Mouse (Mus musculus) Patski (cell line): ENCODE measurements around the gene B230217C12Rik. TPM values are rescaled to one million over a fixed set of nuclear protein-coding genes. Genes with fewer than 3 reads are reported as not detected.

Experiments used
- ATAC-seq: fragments of 100-300 bp; one replicate; pipeline ENCODE4 v1.8.0; 2021
- CTCF ChIA-PET: fragments of 350-600 bp; sonication (Branson Sonifier 250); formaldehyde crosslinking; loops from one replicate; lab custom pipeline; 2022; ENCODE audit warnings: inconsistent platforms; lab: Charles Lee
- POLR2A ChIA-PET: fragments of 350-600 bp; sonication (Branson Sonifier 250); formaldehyde crosslinking; loops from one replicate; lab custom pipeline; 2022; ENCODE audit warnings: antibody characterized with exemption, inconsistent platforms; lab: Charles Lee
- DNase-seq: peaks from one replicate; pipeline ENCODE4 v3.0.0-alpha.2; 2011; ENCODE audit warnings: low read depth, low spot score
- H3K27me3 ChIP-seq: fragments of 371-371 bp; one replicate; pipeline ENCODE4 v1.5.1; 2021
- CTCF ChIP-seq: fragments of 100-300 bp; IDR thresholded peaks from one replicate; pipeline ENCODE4 v1.5.1; 2021
- in situ Hi-C: fragments of 300-500 bp; cut with MboI; formaldehyde crosslinking; loops from 3 replicates; pipeline ENCODE4 v1.11.1; 2018; ENCODE audit warnings: low pct_unique_long_range_greater_than_20kb, mixed read lengths
- polyA plus RNA-seq: library from polyadenylated mRNA; unstranded; gene quantifications from one replicate; pipeline ENCODE4 v1.2.3, GENCODE M21; 2021

Gene B230217C12Rik
- polyA plus RNA-seq, 1 experiment from 2014 or later, result 1.5 TPM

DNA sequence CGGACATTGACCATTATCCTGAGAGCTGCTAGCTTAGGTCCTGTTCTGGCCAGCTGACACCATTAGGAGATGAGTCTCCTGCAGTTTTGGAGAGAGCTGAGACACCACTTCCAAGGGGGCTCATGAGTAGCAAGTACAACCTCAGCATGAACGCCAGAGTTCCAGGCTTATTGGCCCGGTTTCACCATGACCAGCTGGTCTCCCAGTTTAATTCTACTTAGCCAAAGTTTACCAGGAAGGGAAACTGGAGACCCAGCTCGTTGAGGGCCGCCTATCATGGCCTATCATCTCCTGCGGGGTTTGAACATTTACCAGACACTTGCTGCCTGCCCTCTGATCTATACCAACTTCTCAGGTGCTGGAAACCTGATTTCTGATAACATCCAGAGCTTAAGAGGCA lies 33.0 kb upstream of the B230217C12Rik start:
- in situ Hi-C loops, result no loop called here
- CTCF ChIA-PET, result interaction anchor here (1.4 kb wide), 1 partner anchor 11 kb away, joined by 3 read pairs; no protein-coding TSS in a partner anchor
- H3K27me3 ChIP-seq, result no peaks in the 10 kb centered on the region
- no peak for DNase-seq
- ATAC-seq, result no peak
- TF ChIP-seq CTCF, result no peak
- POLR2A ChIA-PET, result interaction anchor here (0.7 to 15.1 kb wide), 7 partner anchors 8 to 1511 kb away, joined by 3 to 133 read pairs (median 4); partner anchors contain the start of gene Lasp1

- DNase-seq, result no peak
Measured at GRCm38 (mm10) chr11:97808093-97808492, 32.5 kb upstream of the B230217C12Rik start.

DNA sequence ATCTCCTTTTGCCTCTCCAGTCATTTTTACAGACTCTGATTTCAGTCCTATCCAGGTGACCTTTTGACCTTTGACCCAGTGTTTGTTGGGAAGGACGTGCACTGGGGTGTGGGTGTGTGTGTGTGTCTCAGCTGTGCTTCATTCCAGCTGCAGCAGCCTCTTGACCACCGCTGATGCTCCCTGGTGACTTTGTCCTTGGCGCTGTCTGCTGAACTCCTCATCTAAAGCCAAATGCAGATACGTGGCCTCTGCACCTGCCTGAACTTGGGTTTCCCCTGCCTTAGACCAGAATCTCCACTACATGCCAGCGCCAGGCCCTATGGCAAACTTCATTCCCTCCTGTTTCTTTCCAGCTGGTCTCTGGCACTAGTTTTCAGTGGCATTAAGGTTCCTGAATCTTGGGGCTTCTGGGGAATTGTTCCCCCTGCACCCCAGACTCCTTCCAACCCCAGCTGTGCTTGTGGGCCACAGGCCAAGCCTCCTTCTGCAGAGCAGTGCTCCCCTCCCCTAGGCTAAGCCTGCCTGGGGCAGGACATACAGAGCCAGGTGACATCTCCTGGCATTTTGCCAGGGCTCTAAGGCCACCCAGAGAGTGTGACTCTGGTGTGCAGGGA lies 31.9 kb upstream of the B230217C12Rik start:
- no peak for DNase-seq
- POLR2A ChIA-PET, result interaction anchor here (1.0 to 15.1 kb wide), 4 partner anchors 9 to 20 kb away, joined by 3 to 133 read pairs (median 6); partner anchors contain the start of gene Lasp1
- CTCF ChIA-PET, result interaction anchor here (1.4 kb wide), 1 partner anchor 12 kb away, joined by 3 read pairs; no protein-coding TSS in a partner anchor
- ATAC-seq, result no peak
- no peak for TF ChIP-seq CTCF
- H3K27me3 ChIP-seq, result no peaks in the 10 kb centered on the region
- in situ Hi-C loops, result no loop called here

More at GRCm38 (mm10) chr11:97808093-97808492, 32.5 kb upstream of the B230217C12Rik start:
- ATAC-seq, result no peak
- ChIA-PET CTCF (interaction anchor here (1.4 kb wide), 1 partner anchor 11 kb away, joined by 3 read pairs; no protein-coding TSS in a partner anchor), POLR2A (interaction anchor here (0.7 to 15.1 kb wide), 7 partner anchors 8 to 1511 kb away, joined by 3 to 133 read pairs (median 4); partner anchors contain the start of gene Lasp1)
- TF ChIP-seq CTCF, result no peak
- in situ Hi-C loops, result no loop called here
- H3K27me3 ChIP-seq, result no peaks in the 10 kb centered on the region

DNA sequence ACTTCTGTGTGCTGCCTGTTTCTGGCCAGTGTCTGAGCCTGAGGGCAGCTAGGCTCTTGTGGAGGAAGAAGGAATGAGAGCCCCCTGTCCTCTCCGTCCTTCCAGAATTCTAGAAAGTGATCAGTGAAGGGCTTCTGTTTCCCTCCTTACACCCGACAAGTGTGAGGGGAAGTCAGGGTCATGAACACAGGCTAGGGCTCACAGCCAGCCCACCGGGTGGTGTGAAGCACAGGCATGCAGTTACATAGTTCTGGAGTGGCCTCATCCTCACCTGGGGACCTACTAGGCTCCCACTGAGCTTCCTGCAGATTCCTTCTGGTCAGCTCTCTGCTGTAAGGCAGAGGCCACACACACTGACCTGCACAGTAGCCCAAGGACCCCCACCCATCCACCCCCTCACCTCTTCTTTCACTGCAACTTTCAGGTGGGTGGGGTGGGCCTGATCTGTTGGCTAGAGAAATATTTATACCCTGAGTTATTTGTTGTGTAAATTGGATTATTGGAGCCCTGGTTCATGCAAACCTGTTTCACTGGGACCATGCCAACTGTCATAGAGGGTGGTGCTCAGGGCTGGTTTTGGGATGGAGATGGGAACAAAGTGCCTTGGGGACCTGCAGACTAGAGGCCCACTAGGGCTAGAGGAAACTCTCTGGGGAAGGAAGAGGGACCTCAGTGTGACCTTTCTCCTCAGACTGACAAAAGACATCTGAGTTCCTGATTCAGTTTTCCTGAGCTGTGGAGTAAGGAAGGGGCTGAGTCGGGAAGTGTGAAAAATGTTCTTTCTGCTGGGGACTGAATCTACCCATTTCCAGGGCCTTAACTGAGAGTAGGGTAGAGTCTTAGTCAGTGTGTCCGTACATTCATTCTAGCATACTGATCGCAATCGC lies 31.1 kb upstream of the B230217C12Rik start:
- no peak for TF ChIP-seq CTCF
- no peak for ATAC-seq
- in situ Hi-C loops, result no loop called here
- ChIA-PET CTCF (interaction anchor here (7.5 kb wide), 1 partner anchor 8 kb away, joined by 32 read pairs; no protein-coding TSS in a partner anchor), POLR2A (interaction anchor here (1.0 to 15.1 kb wide), 4 partner anchors 9 to 19 kb away, joined by 3 to 133 read pairs (median 6); partner anchors contain the start of gene Lasp1)
- no peaks in the 10 kb centered on the region for H3K27me3 ChIP-seq
- DNase-seq, result no peak

DNA sequence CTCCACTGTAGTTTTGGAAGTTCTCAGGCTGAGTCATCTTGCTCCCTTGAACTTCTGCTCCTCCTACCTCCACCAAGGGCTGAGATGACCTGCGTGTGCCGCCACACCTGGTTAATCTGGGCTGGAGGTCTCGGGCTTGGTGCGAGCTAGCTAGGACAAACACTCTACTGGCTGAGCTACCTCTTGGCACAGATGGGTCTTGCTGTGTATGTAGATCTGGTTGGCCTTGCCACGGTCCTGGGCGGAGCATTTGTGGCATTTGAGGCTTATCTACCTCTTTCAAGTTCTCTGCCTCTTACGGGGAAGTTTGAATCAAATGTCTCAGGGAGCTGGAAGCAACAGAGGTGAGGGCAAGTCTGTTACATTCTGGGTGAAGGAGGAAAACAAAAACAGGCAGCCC lies 30.2 kb upstream of the B230217C12Rik start:
- DNase-seq (no peak), ATAC-seq (no peak)
- TF ChIP-seq CTCF, result no peak
- CTCF ChIA-PET, result interaction anchor here (7.5 kb wide), 1 partner anchor 9 kb away, joined by 32 read pairs; no protein-coding TSS in a partner anchor
- H3K27me3 ChIP-seq, result no peaks in the 10 kb centered on the region
- POLR2A ChIA-PET, result interaction anchor here (2.3 to 15.1 kb wide), 2 partner anchors 10 kb away, joined by 8 to 133 read pairs; partner anchors contain the start of gene Lasp1
- in situ Hi-C loops, result no loop called here

- in situ Hi-C loops, result no loop called here
- ATAC-seq (no peak), DNase-seq (no peak)
- CTCF ChIA-PET, result interaction anchor here (0.8 to 7.5 kb wide), 2 partner anchors 10 to 24 kb away, joined by 3 to 32 read pairs; no protein-coding TSS in a partner anchor
- no peaks in the 10 kb centered on the region for H3K27me3 ChIP-seq
- POLR2A ChIA-PET, result interaction anchor here (0.7 to 15.1 kb wide), 4 partner anchors 10 to 531 kb away, joined by 3 to 133 read pairs (median 6); partner anchors contain the start of gene Lasp1
- TF ChIP-seq CTCF, result no peak
Measured at GRCm38 (mm10) chr11:97810970-97811369, 29.6 kb upstream of the B230217C12Rik start.

- DNase-seq (no peak), ATAC-seq (no peak)
- no peak for TF ChIP-seq CTCF
- in situ Hi-C loops, result no loop called here
- no peaks in the 10 kb centered on the region for H3K27me3 ChIP-seq
- ChIA-PET CTCF (interaction anchor here (0.8 to 7.5 kb wide), 3 partner anchors 10 to 25 kb away, joined by 3 to 32 read pairs (median 4); no protein-coding TSS in a partner anchor), POLR2A (interaction anchor here (0.7 to 15.1 kb wide), 5 partner anchors 9 to 532 kb away, joined by 3 to 133 read pairs (median 4); partner anchors contain the start of gene Lasp1)
Measured at GRCm38 (mm10) chr11:97811569-97812362, 28.8 kb upstream of the B230217C12Rik start.

GRCm38 (mm10) chr11:97812491-97812921 lies 28.1 kb upstream of the B230217C12Rik start:
- H3K27me3 ChIP-seq, result no peaks in the 10 kb centered on the region
- in situ Hi-C loops, result no loop called here
- POLR2A ChIA-PET, result interaction anchor here (0.6 to 15.1 kb wide), 2 partner anchors 13 to 382 kb away, joined by 6 to 133 read pairs; partner anchors contain the start of gene Lasp1
- ATAC-seq, result no peak
- DNase-seq, result no peak
- CTCF ChIA-PET, result interaction anchor here (1.6 to 7.5 kb wide), 2 partner anchors 11 to 15 kb away, joined by 4 to 32 read pairs; no protein-coding TSS in a partner anchor
- no peak for TF ChIP-seq CTCF

DNA sequence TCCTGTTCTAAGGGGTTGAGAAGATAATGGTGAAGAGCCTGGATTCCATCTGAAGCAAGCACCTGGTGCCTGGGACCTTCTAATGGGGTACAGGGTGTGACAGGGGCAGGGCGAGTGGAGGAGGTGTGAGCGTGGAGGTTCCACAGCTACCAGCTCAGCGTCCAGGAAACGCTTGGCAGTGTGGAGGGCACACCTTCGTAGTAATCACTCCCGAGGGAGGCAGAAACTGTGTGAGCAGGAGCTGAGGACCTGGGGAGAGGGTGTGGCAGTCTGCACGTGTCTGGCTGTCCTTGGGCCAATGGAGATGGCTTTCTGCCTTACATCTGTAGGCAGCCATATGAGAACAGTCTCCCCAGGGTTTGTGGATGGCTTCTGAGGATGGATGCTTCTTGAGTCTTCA lies 27.5 kb upstream of the B230217C12Rik start:
- POLR2A ChIA-PET, result interaction anchor here (0.6 to 15.1 kb wide), 5 partner anchors 8 to 381 kb away, joined by 3 to 133 read pairs (median 6); partner anchors contain the start of gene Lasp1
- in situ Hi-C loops, result no loop called here
- no peak for DNase-seq
- no peaks in the 10 kb centered on the region for H3K27me3 ChIP-seq
- no peak for TF ChIP-seq CTCF
- CTCF ChIA-PET, result interaction anchor here (1.6 to 7.5 kb wide), 2 partner anchors 12 to 14 kb away, joined by 4 to 32 read pairs; no protein-coding TSS in a partner anchor
- ATAC-seq, result no peak
